Mouse (Mus musculus) CH12.LX (cell line): ENCODE results near the gene Patj. TPM values are rescaled to one million over a fixed set of nuclear protein-coding genes. Genes with fewer than 3 reads are reported as not detected.
A peak's percentile ranks its signal among the peaks of the same experiment; 100 is the strongest.

Experiments used
- DNase-seq: peaks from one replicate; pipeline ENCODE4 v3.0.0-alpha.2; 2013; ENCODE audit errors: extremely low read depth
- H3K27ac ChIP-seq: 2 replicates; pipeline ENCODE4 v1.5.1; 2012; ENCODE audit warnings: low read depth, mild to moderate bottlenecking, control low read depth, moderate library complexity; ENCODE audit not compliant: insufficient read depth
- H3K27me3 ChIP-seq: replicated peaks from 2 replicates; pipeline ENCODE3; 2012; ENCODE audit warnings: inconsistent platforms
- H3K36me3 ChIP-seq, 2 experiments: replicated peaks in 1 of 2; 2 replicates each; pipeline versions ENCODE3 to v1.6.1; 2012; ENCODE audit warnings: inconsistent platforms in 1 of 2, low read length in 1 of 2, mild to moderate bottlenecking in 1 of 2, mixed read lengths in 1 of 2, moderate library complexity in 1 of 2; ENCODE audit not compliant: control insufficient read depth in 1 of 2, insufficient read depth in 1 of 2
- H3K4me1 ChIP-seq, 2 experiments: 2 replicates each; pipeline ENCODE4 v1.6.1; 2012; ENCODE audit warnings: inconsistent platforms in 1 of 2, moderate library complexity in 1 of 2; ENCODE audit not compliant: insufficient read depth in 2 of 2, control insufficient read depth in 1 of 2
- H3K4me2 ChIP-seq: 2 replicates; pipeline ENCODE4 v1.6.1; 2012; ENCODE audit warnings: low read depth, mild to moderate bottlenecking, control low read depth; ENCODE audit not compliant: poor library complexity, insufficient read depth, severe bottlenecking
- H3K4me3 ChIP-seq, 3 experiments: fragments of 150-350 bp in 1 of 3; sonication (generic) in 1 of 3; replicated peaks in 1 of 3; 2 replicates each; pipeline versions ENCODE3 to v1.5.1; 2011 to 2012; ENCODE audit warnings: low read depth in 2 of 3, low read length in 2 of 3, mild to moderate bottlenecking in 2 of 3, moderate library complexity in 2 of 3, control low read depth in 1 of 3, improper control_type of control experiment in 1 of 3, inconsistent platforms in 1 of 3, mixed read lengths in 1 of 3; ENCODE audit not compliant: poor library complexity in 1 of 3
- H3K79me2 ChIP-seq: replicated peaks from 2 replicates; pipeline ENCODE4 v1.6.1; 2012; ENCODE audit warnings: mild to moderate bottlenecking, moderate library complexity; ENCODE audit not compliant: control insufficient read depth, poor library complexity, insufficient read depth, severe bottlenecking; ENCODE audit errors: extremely low read depth
- H3K9ac ChIP-seq: 2 replicates; pipeline ENCODE4 v1.6.1; 2012; ENCODE audit warnings: low read depth, mild to moderate bottlenecking, control low read depth, moderate library complexity; ENCODE audit not compliant: insufficient read depth
- H3K9me3 ChIP-seq: replicated peaks from 2 replicates; pipeline ENCODE3; 2012; ENCODE audit warnings: low read length, inconsistent platforms, mixed read lengths
- BHLHE40 ChIP-seq: IDR thresholded peaks from 2 replicates; pipeline ENCODE4 v1.6.1; 2011; ENCODE audit warnings: mild to moderate bottlenecking, low read depth, low read length, improper control_type of control experiment
- CHD2 ChIP-seq: IDR thresholded peaks from 2 replicates; pipeline ENCODE4 v1.6.1; 2011; ENCODE audit warnings: low read length, improper control_type of control experiment
- CTCF ChIP-seq, 2 experiments: IDR thresholded peaks in 1 of 2; conservative IDR thresholded peaks in 1 of 2; 2 replicates each; pipeline ENCODE4 v1.5.1; 2011 to 2012; ENCODE audit warnings: low read depth in 2 of 2, low read length in 2 of 2, improper control_type of control experiment in 1 of 2, inconsistent platforms in 1 of 2, mild to moderate bottlenecking in 1 of 2, moderate library complexity in 1 of 2
- E2F4 ChIP-seq: IDR thresholded peaks from 2 replicates; pipeline ENCODE4 v1.6.1; 2011; ENCODE audit warnings: low read depth, low read length, improper control_type of control experiment; ENCODE audit not compliant: insufficient replicate concordance
- ELF1 ChIP-seq: IDR thresholded peaks from 2 replicates; pipeline ENCODE4 v1.6.1; 2014; ENCODE audit warnings: low read depth, mild to moderate bottlenecking, inconsistent platforms, low read length, improper control_type of control experiment
- HCFC1 ChIP-seq: IDR thresholded peaks from 2 replicates; pipeline ENCODE4 v1.6.1; 2012; ENCODE audit warnings: low read depth, mild to moderate bottlenecking, inconsistent platforms, low read length, improper control_type of control experiment
- JUND ChIP-seq: conservative IDR thresholded peaks from 2 replicates; pipeline ENCODE4 v1.6.1; 2011; ENCODE audit warnings: low read depth, low read length, improper control_type of control experiment
- MAFK ChIP-seq: IDR thresholded peaks from 2 replicates; pipeline ENCODE4 v1.6.1; 2011; ENCODE audit warnings: low read length, improper control_type of control experiment; ENCODE audit not compliant: insufficient replicate concordance
- MAX ChIP-seq: IDR thresholded peaks from 2 replicates; pipeline ENCODE4 v1.6.1; 2011; ENCODE audit warnings: low read length, improper control_type of control experiment
- MEF2A ChIP-seq: IDR thresholded peaks from 2 replicates; pipeline ENCODE4 v1.6.1; 2014; ENCODE audit warnings: low read depth, mild to moderate bottlenecking, inconsistent platforms, low read length, improper control_type of control experiment, borderline replicate concordance
- MXI1 ChIP-seq: IDR thresholded peaks from 2 replicates; pipeline ENCODE4 v1.6.1; 2011; ENCODE audit warnings: mild to moderate bottlenecking, low read depth, low read length, improper control_type of control experiment
- PAX5 ChIP-seq: IDR thresholded peaks from 2 replicates; pipeline ENCODE4 v1.6.1; 2012; ENCODE audit warnings: low read length, inconsistent platforms, mixed read lengths
- USF1 ChIP-seq: IDR thresholded peaks from 2 replicates; pipeline ENCODE4 v1.6.1; 2014; ENCODE audit warnings: low read depth, mild to moderate bottlenecking, inconsistent platforms, low read length, improper control_type of control experiment
- ZC3H11A ChIP-seq: IDR thresholded peaks from 2 replicates; pipeline ENCODE4 v1.6.1; 2012; ENCODE audit warnings: low read depth, mild to moderate bottlenecking, inconsistent platforms, low read length, improper control_type of control experiment
- ZKSCAN1 ChIP-seq: IDR thresholded peaks from 2 replicates; pipeline ENCODE4 v1.6.1; 2012; ENCODE audit warnings: low read depth, inconsistent platforms, low read length, improper control_type of control experiment, borderline replicate concordance
- ZMIZ1 ChIP-seq: IDR thresholded peaks from 2 replicates; pipeline ENCODE4 v1.6.1; 2012; ENCODE audit warnings: low read depth, mild to moderate bottlenecking, inconsistent platforms, low read length, improper control_type of control experiment
- dilution Hi-C: fragments of 300-500 bp; cut with MboI; formaldehyde crosslinking; loops from 2 replicates; pipeline ENCODE4 v1.14.3; 2020; ENCODE audit warnings: low sequenced_read_pairs; ENCODE audit not compliant: extremely low pct_unique_long_range_greater_than_20kb, extremely low pct_ligation_motif_present
- in situ Hi-C: fragments of 300-500 bp; cut with MboI; formaldehyde crosslinking; loops from 3 replicates; pipeline ENCODE4 v1.14.3; 2019; ENCODE audit warnings: low sequenced_read_pairs, low pct_ligation_motif_present, low pct_unique_long_range_greater_than_20kb, mixed read lengths
- polyA plus RNA-seq: library from polyadenylated mRNA; unstranded; fragments of >175 nt; gene quantifications from 2 replicates; pipeline ENCODE4 v1.2.1, GENCODE M21; 2012; ENCODE audit warnings: low read depth; ENCODE audit not compliant: insufficient read length
- total RNA-seq, 2 experiments: library from RNA; depleted of rRNA; stranded (reverse); fragments of 300-350 nt in 1 of 2; fragments of >200 nt in 1 of 2; gene quantifications; 2 replicates each; pipeline ENCODE4 v1.2.3; 2012 to 2014

Patj gene
- total and polyA plus RNA-seq, 3 experiments = 1.2 to 6.1 (median 2.0) TPM

DNA sequence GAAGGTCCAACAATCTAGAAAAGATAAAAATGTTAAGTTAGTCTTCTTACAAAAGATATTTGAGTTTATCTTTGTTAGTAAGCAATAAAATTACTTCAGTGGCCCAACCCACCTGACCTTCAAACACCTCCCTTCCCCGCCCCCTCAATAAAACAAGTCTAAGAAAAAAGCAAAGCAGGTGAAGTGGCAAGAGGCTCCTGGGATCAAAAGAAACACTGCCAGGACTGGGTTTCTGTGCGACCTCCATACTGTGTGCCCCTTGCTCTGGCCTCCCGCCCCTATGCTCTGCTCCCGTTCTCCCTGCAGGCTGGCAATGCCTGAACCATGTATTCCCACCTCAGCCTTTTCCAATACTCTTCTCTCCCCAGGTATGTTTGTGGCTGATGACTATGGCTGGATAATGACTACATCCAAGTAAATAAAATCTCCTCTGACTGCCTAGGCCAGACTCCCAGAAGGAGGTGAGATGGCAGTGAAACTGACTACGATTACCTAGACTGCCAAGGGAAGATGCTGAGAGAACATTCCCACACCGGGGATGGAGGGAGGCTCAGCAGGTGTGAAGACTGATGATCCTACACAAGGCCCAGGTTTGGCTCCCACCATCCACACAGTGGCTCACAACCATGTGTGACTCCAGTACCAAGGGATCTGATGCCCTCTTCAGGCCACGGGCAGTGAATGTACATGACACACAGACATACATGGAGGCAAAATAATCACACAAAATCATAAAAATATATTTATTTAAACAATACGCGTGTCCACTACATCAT, 37.4 kb upstream of the Patj start:
- Histone ChIP-seq H3K27ac (no peak overlapping the region), H3K36me3 (peaks cover 20 to 59% of the 10 kb centered on the region in 2 experiments), H3K4me3 (no peak overlapping the region)
- dilution Hi-C loops = no loop called here
- DNase-seq = no peak
- TF ChIP-seq E2F4 (no peak), HCFC1 (no peak)
- TF ChIP-seq, all 38 proteins: peak for 0
- no peaks in the 10 kb centered on the region for H3K79me2 ChIP-seq
- H3K9ac ChIP-seq = no peak overlapping the region
- no peaks in the 10 kb centered on the region for H3K4me1 ChIP-seq
- H3K9me3 ChIP-seq = no peaks in the 10 kb centered on the region
- H3K27me3 ChIP-seq = no peaks in the 10 kb centered on the region
- in situ Hi-C loops = no loop called here
- no peak overlapping the region for H3K4me2 ChIP-seq

DNA sequence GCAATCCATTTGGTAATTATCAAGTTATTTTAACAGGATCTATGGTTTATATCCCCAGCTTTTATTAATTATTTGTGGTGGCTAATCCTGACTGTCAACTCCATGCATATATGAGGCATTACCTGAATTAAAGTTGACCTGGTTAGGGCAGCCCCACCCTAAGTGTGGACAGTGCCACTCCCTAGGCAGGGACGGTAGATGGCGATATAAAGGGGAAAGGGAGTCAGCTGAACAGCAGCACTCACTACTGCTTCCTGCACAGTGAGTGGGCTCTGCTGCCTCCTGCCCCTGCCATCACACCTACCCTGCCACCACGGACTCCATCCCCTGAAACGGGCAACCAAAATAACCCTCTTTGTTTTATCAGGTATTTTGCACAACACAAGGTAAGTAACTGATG, 20.2 kb upstream of the Patj start:
- dilution Hi-C loops = no loop called here
- DNase-seq = peak; percentile 10

DNA sequence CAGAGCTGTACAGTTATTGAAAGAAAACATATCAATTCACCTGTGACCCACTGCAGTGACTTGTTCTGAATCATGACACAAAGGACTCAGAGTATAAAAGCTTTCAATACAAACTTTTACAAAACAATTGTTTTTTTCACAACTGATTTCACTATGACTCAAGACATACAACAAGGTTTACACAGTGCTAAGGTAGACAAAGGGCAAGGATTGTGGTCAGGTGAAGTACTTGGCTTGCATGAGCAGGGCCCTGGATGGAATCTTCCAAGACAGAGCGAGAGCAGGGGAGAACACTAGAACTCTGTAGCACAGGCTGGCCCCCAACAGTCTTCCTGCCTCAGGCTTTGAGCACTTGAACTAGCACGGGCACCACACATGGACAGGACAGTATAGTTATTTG, 18.6 kb upstream of the Patj start:
- Histone ChIP-seq H3K4me2 (no peak overlapping the region), H3K27ac (no peak overlapping the region), H3K9me3 (no peaks in the 10 kb centered on the region), H3K36me3 (peaks cover 7 to 37% of the 10 kb centered on the region in 2 experiments), H3K9ac (no peak overlapping the region), H3K79me2 (no peaks in the 10 kb centered on the region), H3K4me3 (no peak overlapping the region), H3K4me1 (peaks cover 0 to 36% of the 10 kb centered on the region in 2 experiments; a peak in 2 of 4 replicates), H3K27me3 (no peaks in the 10 kb centered on the region)
- TF ChIP-seq MAFK = no peak
- TF ChIP-seq ZMIZ1 = no peak
- TF ChIP-seq ELF1 = no peak
- TF ChIP-seq CTCF (conservative IDR thresholded peaks at IDR 0.05 in 1 of 2, IDR thresholded peaks at IDR 0.05 in 1 of 2; ENCODE audit: low read depth in 2 of 2, low read length in 2 of 2) = no peak
- TF ChIP-seq JUND = no peak
- no peak for TF ChIP-seq USF1
- no peak for TF ChIP-seq MXI1
- TF ChIP-seq HCFC1 = no peak
- no peak for TF ChIP-seq BHLHE40
- TF ChIP-seq ZKSCAN1 = no peak
- in situ Hi-C loops = loop anchor here (25.0 kb wide), 1 partner anchor 535 kb away; the partner anchor contains the start of gene Usp1
- dilution Hi-C loops = no loop called here
- no peak for DNase-seq

More for the DNA sequence above, 20.2 kb upstream of the Patj start:
- Histone ChIP-seq H3K9me3 (no peaks in the 10 kb centered on the region), H3K4me2 (no peak overlapping the region), H3K36me3 (peaks cover 7 to 46% of the 10 kb centered on the region in 2 experiments), H3K4me3 (no peak overlapping the region), H3K9ac (no peak overlapping the region), H3K27ac (no peak overlapping the region), H3K4me1 (peaks cover 0 to 27% of the 10 kb centered on the region in 2 experiments; a peak in 2 of 4 replicates), H3K79me2 (no peaks in the 10 kb centered on the region), H3K27me3 (no peaks in the 10 kb centered on the region)
- in situ Hi-C loops = loop anchor here (25.0 kb wide), 1 partner anchor 537 kb away; the partner anchor contains the start of gene Usp1
- TF ChIP-seq MEF2A = no peak
- TF ChIP-seq ZC3H11A = no peak
- no peak for TF ChIP-seq MAX
- peak in 1 of 2 experiments; percentile 37; a peak in 2 of 4 replicates for TF ChIP-seq CTCF (conservative IDR thresholded peaks at IDR 0.05 in 1 of 2, IDR thresholded peaks at IDR 0.05 in 1 of 2; ENCODE audit: low read depth in 2 of 2, low read length in 2 of 2)
- TF ChIP-seq CHD2 = no peak
- no peak for TF ChIP-seq PAX5
- TF ChIP-seq E2F4 = no peak
